Mouse (Mus musculus) ovary, postnatal 10 days (tissue): ENCODE data around the gene Lpar1.

Source experiments
- DNase-seq: peaks from one replicate; pipeline ENCODE4 v3.0.0; 2022; ENCODE audit warnings: low spot score

Lpar1 gene

GRCm38 (mm10) chr4:58553631-58554358 is at the start of gene Lpar1:
Gene Lpar1 (minus strand): TSS chr4:58553898.
- no peak for DNase-seq

- no peak for DNase-seq
These were observed 32.2 kb upstream of the Lpar1 start for GRCm38 (mm10) chr4:58585942-58586341.

- no peak for DNase-seq
These were observed 27.5 kb upstream of the Lpar1 start for GRCm38 (mm10) chr4:58581191-58581590.

GRCm38 (mm10) chr4:58580516-58580915 is 26.8 kb upstream of the Lpar1 start:
- no peak for DNase-seq

GRCm38 (mm10) chr4:58580098-58580497 is 26.4 kb upstream of the Lpar1 start:
- DNase-seq = no peak

- no peak for DNase-seq
These were observed 24.8 kb upstream of the Lpar1 start for GRCm38 (mm10) chr4:58578488-58578887.

- no peak for DNase-seq
These were observed 23.8 kb upstream of the Lpar1 start for GRCm38 (mm10) chr4:58577382-58578048.

GRCm38 (mm10) chr4:58575831-58576230 is 22.1 kb upstream of the Lpar1 start:
- no peak for DNase-seq

- no peak for DNase-seq
These were observed 20.3 kb upstream of the Lpar1 start for GRCm38 (mm10) chr4:58574024-58574423.

- no peak for DNase-seq
These were observed 18.7 kb upstream of the Lpar1 start for GRCm38 (mm10) chr4:58572446-58572845.

- no peak for DNase-seq
These were observed 18.0 kb upstream of the Lpar1 start for GRCm38 (mm10) chr4:58571661-58572060.

- DNase-seq = no peak
These were observed 17.5 kb upstream of the Lpar1 start for GRCm38 (mm10) chr4:58571232-58571631.

- no peak for DNase-seq
These were observed 14.8 kb upstream of the Lpar1 start for GRCm38 (mm10) chr4:58568486-58568885.

- no peak for DNase-seq
These were observed 9.1 kb upstream of the Lpar1 start for GRCm38 (mm10) chr4:58562776-58563175.

GRCm38 (mm10) chr4:58557001-58557400 is 3.3 kb upstream of the Lpar1 start:
- DNase-seq = no peak

- no peak for DNase-seq
These were observed 701 bp upstream of the Lpar1 start for GRCm38 (mm10) chr4:58554359-58554838.

- peak; percentile 60 for DNase-seq
These were observed 717 bp downstream of the Lpar1 start for GRCm38 (mm10) chr4:58552731-58553630.

- no peak for DNase-seq
These were observed 1.5 kb downstream of the Lpar1 start for GRCm38 (mm10) chr4:58552229-58552628.

GRCm38 (mm10) chr4:58551820-58552219 is 1.9 kb downstream of the Lpar1 start:
- peak; percentile 57 for DNase-seq

GRCm38 (mm10) chr4:58547725-58548124 is 6.0 kb downstream of the Lpar1 start:
- no peak for DNase-seq

- no peak for DNase-seq
These were observed 6.5 kb downstream of the Lpar1 start for GRCm38 (mm10) chr4:58547273-58547565.

- DNase-seq = no peak
These were observed 7.0 kb downstream of the Lpar1 start for GRCm38 (mm10) chr4:58546441-58547272.
